Mouse (Mus musculus) neural tube, embryonic 11.5 days (tissue): ENCODE data around the gene Dclk3. TPM values are rescaled to one million over a fixed set of nuclear protein-coding genes. Genes with fewer than 3 reads are reported as not detected.

Experiments used
- ATAC-seq: fragments of 200-750 bp; cut with Nextera tagmentation; 2 replicates; pipeline ENCODE4 v1.8.0; 2017; ENCODE audit warnings: moderate number of reproducible peaks, mild to moderate bottlenecking, moderate TSS enrichment, moderate library complexity; ENCODE audit not compliant: insufficient read depth, low FRiP score, low TSS enrichment
- DNase-seq: peaks from one replicate; pipeline ENCODE4 v3.0.0-alpha.2; 2015; ENCODE audit warnings: low spot score
- H3K27ac ChIP-seq: fragments of 300-500 bp; sonication (generic); 2 replicates; pipeline ENCODE4 v1.5.1; 2014; ENCODE audit warnings: low read depth, mild to moderate bottlenecking, low read length
- H3K27me3 ChIP-seq: fragments of 300-500 bp; sonication (generic); 2 replicates; pipeline ENCODE4 v1.6.1; 2014; ENCODE audit warnings: mild to moderate bottlenecking, low read length, mixed read lengths; ENCODE audit not compliant: control insufficient read depth, insufficient read depth
- H3K36me3 ChIP-seq: fragments of 300-500 bp; sonication (generic); 2 replicates; pipeline ENCODE4 v1.6.1; 2014; ENCODE audit warnings: mild to moderate bottlenecking, low read length, moderate library complexity, mixed read lengths; ENCODE audit not compliant: control insufficient read depth, insufficient read depth
- H3K4me1 ChIP-seq: fragments of 300-500 bp; sonication (generic); 2 replicates; pipeline ENCODE4 v1.6.1; 2014; ENCODE audit warnings: low read length, mixed read lengths; ENCODE audit not compliant: control insufficient read depth, insufficient read depth
- H3K4me2 ChIP-seq: fragments of 300-500 bp; sonication (generic); 2 replicates; pipeline ENCODE4 v1.6.1; 2014; ENCODE audit warnings: low read depth, mild to moderate bottlenecking, moderate library complexity
- H3K4me3 ChIP-seq: fragments of 300-500 bp; sonication (generic); 2 replicates; pipeline ENCODE4 v1.5.1; 2014; ENCODE audit warnings: low read depth, low read length
- H3K9ac ChIP-seq: fragments of 300-500 bp; sonication (generic); 2 replicates; pipeline ENCODE4 v1.6.1; 2014; ENCODE audit warnings: mild to moderate bottlenecking, low read length
- H3K9me3 ChIP-seq: fragments of 300-500 bp; sonication (generic); 2 replicates; pipeline ENCODE4 v1.6.1; 2016; ENCODE audit warnings: low read length; ENCODE audit not compliant: control insufficient read depth
- WGBS: fragments of 180-500 bp; shearing (Covaris S2); extraction: QIAGEN DNeasy Blood & Tissue Kit; methylation state at CpG from one replicate; pipeline ENCODE4 v1.1.7; 2014; 5-methylcytosine and 5-hydroxymethylcytosine counted together
- polyA plus RNA-seq: library from polyadenylated mRNA; unstranded; fragments of >200 nt; fragmentation: Nextera tagmentation; extraction: Ambion mirVana; gene quantifications from 2 replicates; pipeline ENCODE4 v1.2.1, GENCODE M21; 2014

Dclk3 gene
- 2.6 and 3.0 TPM in 2 replicates for polyA plus RNA-seq

- H3K9me3 ChIP-seq, result no peaks in the 10 kb centered on the region
- DNase-seq (peak; percentile 43), ATAC-seq (peak; percentile 68; the same call in 1 of the 2 replicates)
- H3K27ac ChIP-seq, result no peak within 1 kb of the TSS
- H3K4me2 ChIP-seq, result peak within 1 kb of the TSS; percentile 62
- 3% methylated on average over 48 of the region's 57 CpGs for WGBS
- H3K4me1 ChIP-seq, result no peaks in the 10 kb centered on the region
- H3K9ac ChIP-seq, result peak within 1 kb of the TSS; percentile 49
- peaks cover 22% of the 10 kb centered on the region for H3K27me3 ChIP-seq
- no peaks in the 10 kb centered on the region for H3K36me3 ChIP-seq
- peak within 1 kb of the TSS; percentile 42 for H3K4me3 ChIP-seq
Measured at GRCm38 (mm10) chr9:111438904-111439835, at the start of gene Dclk3. Dclk3 (plus strand) TSS chr9:111439081.

- H3K4me3 ChIP-seq, result no peak overlapping the region
- no peaks in the 10 kb centered on the region for H3K4me1 ChIP-seq
- H3K9me3 ChIP-seq, result no peaks in the 10 kb centered on the region
- no peak for ATAC-seq
- H3K9ac ChIP-seq, result no peak overlapping the region
- 87% methylated on average over 9 of the region's 9 CpGs for WGBS
- no peak overlapping the region for H3K4me2 ChIP-seq
- H3K27ac ChIP-seq, result no peak overlapping the region
- H3K36me3 ChIP-seq, result no peaks in the 10 kb centered on the region
- DNase-seq, result no peak
- H3K27me3 ChIP-seq, result no peaks in the 10 kb centered on the region
Measured at GRCm38 (mm10) chr9:111390016-111390415, 48.9 kb upstream of the Dclk3 start.

DNA sequence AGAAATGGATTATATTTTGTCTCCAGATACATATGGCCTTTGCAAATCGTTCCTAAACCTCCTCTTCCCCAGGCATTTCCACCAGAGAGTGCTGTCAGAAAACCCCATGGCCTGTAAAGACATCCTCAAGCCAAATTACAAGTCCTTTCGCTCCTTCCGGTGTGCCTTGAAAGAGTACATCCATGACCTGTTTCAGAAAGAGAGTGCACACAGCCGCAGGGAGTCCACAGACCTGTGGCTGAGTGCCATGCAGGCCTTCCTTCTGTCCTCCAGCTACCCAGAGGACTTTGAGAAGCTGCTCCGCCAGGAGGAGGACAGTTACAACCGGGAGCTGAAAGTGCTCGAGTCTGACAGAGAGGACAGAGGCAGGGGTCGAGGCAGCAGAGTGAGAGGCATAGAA, 47.8 kb upstream of the Dclk3 start:
- no peak for DNase-seq
- Histone ChIP-seq H3K4me2 (no peak overlapping the region), H3K4me3 (no peak overlapping the region), H3K27ac (no peak overlapping the region), H3K4me1 (no peaks in the 10 kb centered on the region), H3K36me3 (no peaks in the 10 kb centered on the region), H3K9me3 (no peaks in the 10 kb centered on the region), H3K9ac (no peak overlapping the region), H3K27me3 (no peaks in the 10 kb centered on the region)
- WGBS, result 85% methylated on average over 8 of the region's 8 CpGs
- ATAC-seq, result no peak

GRCm38 (mm10) chr9:111391926-111392442, 46.9 kb upstream of the Dclk3 start:
- ATAC-seq, result no peak

DNA sequence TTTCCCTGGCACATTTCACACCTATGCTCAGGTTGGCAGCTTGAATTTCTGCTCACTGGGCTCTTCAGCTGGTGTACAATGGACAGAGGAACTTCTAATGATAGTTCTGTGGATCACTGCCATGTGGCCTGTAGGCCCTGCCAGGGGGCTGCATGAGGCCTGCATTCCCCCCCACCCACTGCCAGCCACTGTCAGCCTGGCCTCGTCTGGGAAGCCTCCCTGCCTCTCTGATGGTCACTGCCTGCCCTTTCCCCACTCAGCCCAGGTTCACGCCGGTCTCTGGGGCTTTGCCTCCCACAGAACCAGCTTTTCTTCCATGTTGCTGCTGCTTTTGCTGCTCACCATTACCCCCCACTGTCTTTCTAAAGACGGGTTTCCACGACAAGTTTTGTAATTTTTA, 43.6 kb upstream of the Dclk3 start:
- H3K4me2 ChIP-seq, result no peak overlapping the region
- no peaks in the 10 kb centered on the region for H3K4me1 ChIP-seq
- no peaks in the 10 kb centered on the region for H3K27me3 ChIP-seq
- no peak overlapping the region for H3K27ac ChIP-seq
- no peak overlapping the region for H3K9ac ChIP-seq
- WGBS, result 83% methylated on average over 5 of the region's 5 CpGs
- DNase-seq (no peak), ATAC-seq (no peak)
- no peaks in the 10 kb centered on the region for H3K36me3 ChIP-seq
- no peaks in the 10 kb centered on the region for H3K9me3 ChIP-seq
- no peak overlapping the region for H3K4me3 ChIP-seq

More at GRCm38 (mm10) chr9:111391926-111392442, 46.9 kb upstream of the Dclk3 start:
- Histone ChIP-seq H3K27ac (no peak overlapping the region), H3K27me3 (no peaks in the 10 kb centered on the region), H3K4me2 (no peak overlapping the region), H3K4me1 (no peaks in the 10 kb centered on the region), H3K4me3 (no peak overlapping the region), H3K9me3 (no peaks in the 10 kb centered on the region), H3K36me3 (no peaks in the 10 kb centered on the region), H3K9ac (no peak overlapping the region)
- no peak for DNase-seq
- 88% methylated on average over 18 of the region's 18 CpGs for WGBS

DNA sequence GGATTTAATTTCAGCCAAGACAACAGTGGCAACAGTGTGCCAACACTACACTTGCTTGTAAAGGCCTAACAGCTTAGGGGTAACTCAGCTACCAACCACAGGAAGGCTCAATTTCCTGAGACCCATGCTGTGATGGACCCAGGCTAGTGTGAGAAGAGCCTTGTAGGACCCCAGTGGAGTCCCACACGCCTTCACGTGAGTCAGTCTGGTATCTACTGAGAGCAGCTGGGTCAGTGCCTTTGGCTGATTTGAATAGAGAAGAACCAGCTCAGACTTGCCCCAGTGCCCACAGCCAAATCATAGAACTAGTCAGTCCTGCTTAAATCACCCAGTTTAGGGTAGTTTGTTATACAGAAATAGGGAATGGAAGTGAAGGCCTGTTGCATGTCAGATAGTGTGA, 40.8 kb upstream of the Dclk3 start:
- no peak overlapping the region for H3K4me3 ChIP-seq
- DNase-seq (no peak), ATAC-seq (no peak)
- no peaks in the 10 kb centered on the region for H3K4me1 ChIP-seq
- no peak overlapping the region for H3K27ac ChIP-seq
- WGBS, result 76% methylated on average over 2 of the region's 2 CpGs
- H3K4me2 ChIP-seq, result no peak overlapping the region
- no peak overlapping the region for H3K9ac ChIP-seq
- H3K9me3 ChIP-seq, result no peaks in the 10 kb centered on the region
- H3K27me3 ChIP-seq, result no peaks in the 10 kb centered on the region
- H3K36me3 ChIP-seq, result no peaks in the 10 kb centered on the region

- Histone ChIP-seq H3K4me2 (no peak overlapping the region), H3K9ac (no peak overlapping the region), H3K4me3 (no peak overlapping the region), H3K9me3 (no peaks in the 10 kb centered on the region), H3K27ac (no peak overlapping the region), H3K36me3 (no peaks in the 10 kb centered on the region), H3K4me1 (no peaks in the 10 kb centered on the region), H3K27me3 (no peaks in the 10 kb centered on the region)
- ATAC-seq (no peak), DNase-seq (no peak)
- 71% methylated on average over 4 of the region's 4 CpGs for WGBS
Measured at GRCm38 (mm10) chr9:111400089-111400488, 38.8 kb upstream of the Dclk3 start.

DNA sequence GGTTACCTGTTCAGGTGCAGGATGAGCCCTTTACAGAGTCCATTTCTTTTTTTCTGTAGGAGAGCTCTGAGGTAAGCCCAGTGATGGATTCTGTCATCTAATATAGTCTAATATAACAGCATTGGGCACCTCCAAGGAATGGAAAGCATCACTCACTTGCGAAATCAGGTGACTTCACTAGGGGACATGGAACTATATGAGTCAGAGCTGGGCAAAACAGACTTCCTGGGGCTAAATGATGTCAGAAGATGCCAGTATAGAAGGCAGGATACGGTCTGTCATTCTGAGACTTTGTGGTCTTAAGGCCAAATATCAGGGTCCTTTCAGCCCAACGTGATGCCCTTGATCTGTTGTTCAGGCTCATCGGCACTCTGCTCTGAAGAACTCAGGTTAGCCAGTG, 35.7 kb upstream of the Dclk3 start:
- whole genome bisulfite sequencing, result 91% methylated on average over 4 of the region's 4 CpGs
- no peak overlapping the region for H3K9ac ChIP-seq

More for the DNA sequence above, 35.7 kb upstream of the Dclk3 start:
- no peaks in the 10 kb centered on the region for H3K4me1 ChIP-seq
- no peaks in the 10 kb centered on the region for H3K27me3 ChIP-seq
- H3K4me3 ChIP-seq, result no peak overlapping the region
- ATAC-seq, result no peak
- H3K4me2 ChIP-seq, result no peak overlapping the region
- H3K27ac ChIP-seq, result no peak overlapping the region
- no peaks in the 10 kb centered on the region for H3K36me3 ChIP-seq
- DNase-seq, result no peak
- no peaks in the 10 kb centered on the region for H3K9me3 ChIP-seq
